Mouse (Mus musculus) granulocyte monocyte progenitor cell, adult 5-6 weeks (primary cell): ENCODE measurements around the gene Wdr37. TPM values are rescaled to one million over a fixed set of nuclear protein-coding genes. Genes with fewer than 3 reads are reported as not detected.
A peak's percentile ranks its signal among the peaks of the same experiment; 100 is the strongest.
"Not testable (repeated sequence)": the region's sequence is repeated elsewhere in the genome, so short reads cannot be mapped to it uniquely, and the experiment has no call there.

Experiments
- ATAC-seq: replicated peaks from 2 replicates; pipeline ENCODE4 v1.8.0; 2016; ENCODE audit warnings: mild to moderate bottlenecking, moderate TSS enrichment, inconsistent platforms; ENCODE audit not compliant: poor library complexity, severe bottlenecking
- total RNA-seq, 2 experiments: library from RNA; stranded (forward) in 1 of 2; stranded (reverse) in 1 of 2; fragments of 200-712, 200-1000 nt in 1 of 2; fragments of >200 nt in 1 of 2; fragmentation: Nextera tagmentation in 1 of 2; gene quantifications; 2 replicates each; pipeline ENCODE4 v1.2.3; 2014 to 2017

Gene Wdr37
- 23.9 and 28.5 TPM in 2 replicates for total RNA-seq (2014; fragmentation: Nextera tagmentation)
- 18.9 and 20.7 TPM in 2 replicates for total RNA-seq (2017)

DNA sequence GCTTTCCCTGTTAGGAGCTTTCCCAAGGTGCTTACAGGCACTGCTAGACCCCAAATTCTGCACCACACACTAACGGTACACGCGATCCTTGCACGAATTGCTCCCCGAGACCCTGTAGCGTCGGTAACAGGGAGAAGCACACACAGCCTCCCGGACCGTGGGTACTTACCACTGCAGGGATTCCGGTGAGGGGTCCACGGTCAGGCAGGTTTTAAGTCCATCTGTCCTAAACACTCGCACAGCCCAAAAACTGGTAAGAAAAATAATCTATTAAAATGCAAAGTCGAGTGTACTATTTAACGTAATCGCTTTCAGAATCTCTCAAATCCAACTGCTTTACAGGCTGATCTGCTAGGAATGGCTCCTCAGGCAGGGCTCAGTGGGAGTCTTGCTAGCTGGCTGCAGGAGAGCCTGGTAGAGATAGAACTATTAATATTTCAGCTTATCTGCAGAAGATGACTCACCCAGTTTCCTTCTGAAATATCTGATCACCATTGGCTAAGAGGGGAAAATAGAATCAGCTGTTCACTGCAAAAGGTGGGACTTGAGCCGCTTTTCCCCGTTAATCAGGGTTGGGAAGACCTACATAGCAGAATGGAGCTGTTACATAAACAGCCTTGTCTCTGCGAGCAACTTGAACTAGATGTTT is at the start of gene Wdr37:
TSS of gene Wdr37 (minus strand) at position 596 of the 649 bp plus-strand sequence.
- no peak for ATAC-seq

DNA sequence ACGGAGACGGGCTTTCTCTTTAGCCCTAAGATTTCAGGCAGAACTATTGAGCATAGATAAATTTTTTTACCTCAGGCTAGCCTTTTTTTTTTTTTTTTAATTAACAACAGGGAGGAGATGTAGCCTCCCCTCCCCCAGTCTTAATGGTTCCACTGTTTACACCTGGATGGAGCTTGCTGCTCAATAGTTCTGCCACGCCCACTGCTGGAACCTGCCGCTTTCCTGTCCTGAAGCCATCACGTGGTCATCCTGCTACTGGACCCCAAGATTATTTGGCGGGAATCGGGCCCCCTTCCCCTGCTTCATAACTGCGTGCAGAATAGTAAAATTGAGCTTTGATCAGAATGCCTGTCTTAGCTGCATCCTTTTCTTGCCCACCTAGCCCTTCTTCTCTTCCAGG is 42.2 kb upstream of the Wdr37 start:
- ATAC-seq: not testable (repeated sequence)

DNA sequence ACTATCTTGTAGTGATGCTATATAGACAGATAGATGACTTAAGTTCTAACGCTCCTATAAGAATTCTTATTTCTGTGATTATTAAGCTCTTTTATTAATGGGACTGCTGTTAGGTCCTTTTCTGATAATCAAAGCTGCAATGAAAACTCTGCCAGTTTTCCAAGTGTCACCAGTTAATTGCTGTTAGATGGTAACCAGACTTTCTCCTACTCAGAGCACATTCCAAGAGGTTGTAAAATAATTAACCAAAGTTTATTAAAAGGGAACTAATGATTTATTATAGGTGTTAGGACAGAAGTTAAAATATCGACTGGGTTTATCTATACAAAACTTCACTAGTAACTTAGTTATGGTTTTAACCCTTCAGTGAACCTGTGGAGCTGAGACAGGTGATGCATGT is 34.3 kb upstream of the Wdr37 start:
- ATAC-seq: not testable (repeated sequence)

DNA sequence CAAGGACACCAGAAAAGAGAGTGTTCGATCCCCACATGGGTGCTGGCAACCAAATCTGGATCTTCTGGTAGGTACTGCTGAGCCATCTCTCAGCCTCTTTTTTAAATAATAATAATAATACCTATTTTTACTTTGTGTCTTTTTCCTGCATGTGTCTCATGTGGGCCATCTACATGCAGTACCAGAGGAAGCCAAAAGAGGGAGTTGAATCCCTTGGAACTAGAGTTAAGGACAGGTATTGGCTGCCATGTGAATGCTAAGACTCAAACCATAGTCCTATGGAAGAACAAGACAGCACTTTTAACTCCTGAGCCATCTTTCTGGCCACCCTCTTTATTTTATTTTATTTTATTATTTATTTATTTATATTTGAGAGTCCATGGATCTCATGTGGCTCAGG is 16.9 kb upstream of the Wdr37 start:
- no peak for ATAC-seq

DNA sequence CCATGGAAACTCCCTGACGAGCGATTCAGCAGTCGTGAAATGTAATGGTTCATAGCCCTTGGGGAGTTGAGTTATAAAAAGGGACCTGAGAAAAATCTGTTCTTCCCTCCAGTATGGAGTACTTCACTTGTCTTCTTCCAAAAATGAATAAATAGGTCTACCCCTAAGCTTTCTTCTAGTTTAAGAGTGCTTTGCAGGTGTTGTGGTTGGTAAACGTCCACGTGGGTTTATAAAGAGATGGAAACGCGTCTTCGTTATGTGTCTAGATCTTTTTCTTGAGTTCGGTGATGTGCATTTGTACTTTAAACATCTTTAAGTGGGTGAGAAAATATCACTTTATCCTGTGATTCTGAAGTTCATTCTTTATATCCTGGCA is 14.5 kb upstream of the Wdr37 start:
- ATAC-seq: no peak

DNA sequence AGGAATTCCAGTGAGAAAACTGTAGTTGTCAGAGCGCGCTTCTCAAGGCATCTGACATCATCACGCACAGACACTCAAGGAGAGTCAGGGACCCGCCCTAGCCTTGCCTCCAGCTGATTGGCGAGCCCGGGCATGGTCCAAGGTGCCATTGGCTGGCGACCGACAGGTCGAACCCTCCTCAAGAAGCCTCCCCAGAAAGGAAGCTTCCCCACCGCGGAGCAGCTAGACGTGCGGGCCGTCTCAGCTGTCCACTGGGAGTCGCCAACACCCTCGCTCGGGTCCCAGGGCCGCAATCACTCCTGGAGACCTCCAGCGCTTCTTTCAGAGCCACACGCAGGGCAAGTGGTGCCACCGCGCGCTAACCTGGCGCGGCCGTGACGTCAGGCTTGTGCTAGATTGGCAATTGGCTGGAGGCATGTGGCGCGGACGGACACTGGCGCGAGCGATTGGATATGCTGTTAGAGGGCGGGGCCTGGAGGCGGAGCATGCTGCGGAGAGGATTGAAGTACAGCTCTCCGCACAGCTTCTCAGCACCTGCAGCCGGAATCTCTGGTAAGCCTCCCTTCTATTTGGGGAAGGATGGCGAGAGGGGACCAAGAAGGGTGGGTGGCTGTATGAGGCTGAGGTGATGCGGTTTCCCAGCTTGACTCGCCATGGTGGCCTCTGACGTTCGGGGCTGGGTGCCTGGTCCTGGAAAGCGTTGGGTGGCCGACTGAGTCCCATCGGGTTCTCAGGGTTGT is 13.9 kb upstream of the Wdr37 start, which contains the start of gene Idi1:
TSS of gene Idi1 (plus strand) at position 57 of the 740 bp plus-strand sequence.
- ATAC-seq: peak; percentile 92

DNA sequence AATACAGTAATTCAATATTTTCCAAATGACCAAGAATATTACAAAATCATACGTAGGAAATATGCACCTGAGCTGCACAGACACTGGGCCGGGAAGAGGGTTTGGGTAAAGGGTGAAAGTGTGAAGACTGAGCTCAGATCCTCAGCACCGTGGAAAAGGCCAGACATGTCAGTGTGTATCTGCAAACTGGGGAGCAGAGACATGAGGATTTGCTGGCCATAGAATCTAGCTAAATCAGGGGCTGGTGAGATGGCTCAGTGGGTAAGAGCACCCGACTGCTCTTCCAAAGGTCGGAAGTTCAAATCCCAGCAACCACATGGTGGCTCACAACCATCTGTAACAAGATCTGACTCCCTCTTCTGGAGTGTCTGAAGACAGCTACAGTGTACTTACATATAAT is 12.2 kb upstream of the Wdr37 start:
- ATAC-seq: not testable (repeated sequence)

DNA sequence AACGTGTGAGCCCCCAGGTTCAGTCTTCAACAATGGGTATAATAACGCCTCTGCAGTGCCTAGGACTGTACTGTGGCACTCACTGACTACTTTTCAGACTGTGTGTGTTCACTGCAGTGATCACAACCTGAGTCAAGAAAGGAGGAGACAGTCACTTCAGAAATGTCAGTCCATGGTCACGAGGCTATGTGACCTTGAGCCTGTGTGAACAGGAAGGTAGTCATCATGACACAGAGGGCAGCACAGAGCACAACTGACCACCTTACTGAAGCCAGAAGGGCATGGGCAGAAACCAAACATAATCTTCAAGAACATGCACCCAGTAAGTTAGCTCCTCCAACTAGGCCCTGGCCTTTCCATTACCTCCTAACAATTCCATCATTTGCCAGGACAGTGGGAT is 9.9 kb upstream of the Wdr37 start:
- ATAC-seq: no peak

DNA sequence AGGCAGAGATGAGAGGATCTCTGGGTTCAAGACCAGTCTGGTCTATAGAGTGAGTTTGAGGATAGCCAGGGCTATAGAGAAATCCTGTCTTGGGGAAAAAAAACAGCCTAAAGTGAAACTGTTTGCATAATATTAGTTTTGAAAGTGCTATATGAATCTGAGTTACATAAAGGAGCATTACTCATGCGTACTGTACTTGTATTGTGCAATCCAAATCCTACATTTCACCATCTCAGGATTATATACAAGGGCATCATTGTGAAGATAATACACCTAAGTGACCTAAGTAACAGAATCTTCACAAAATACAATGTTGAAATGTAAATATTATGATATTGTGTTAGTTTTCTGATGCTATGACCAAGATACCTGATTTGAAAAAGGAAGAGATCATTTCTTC is 2.1 kb upstream of the Wdr37 start:
- peak; percentile 45 for ATAC-seq

DNA sequence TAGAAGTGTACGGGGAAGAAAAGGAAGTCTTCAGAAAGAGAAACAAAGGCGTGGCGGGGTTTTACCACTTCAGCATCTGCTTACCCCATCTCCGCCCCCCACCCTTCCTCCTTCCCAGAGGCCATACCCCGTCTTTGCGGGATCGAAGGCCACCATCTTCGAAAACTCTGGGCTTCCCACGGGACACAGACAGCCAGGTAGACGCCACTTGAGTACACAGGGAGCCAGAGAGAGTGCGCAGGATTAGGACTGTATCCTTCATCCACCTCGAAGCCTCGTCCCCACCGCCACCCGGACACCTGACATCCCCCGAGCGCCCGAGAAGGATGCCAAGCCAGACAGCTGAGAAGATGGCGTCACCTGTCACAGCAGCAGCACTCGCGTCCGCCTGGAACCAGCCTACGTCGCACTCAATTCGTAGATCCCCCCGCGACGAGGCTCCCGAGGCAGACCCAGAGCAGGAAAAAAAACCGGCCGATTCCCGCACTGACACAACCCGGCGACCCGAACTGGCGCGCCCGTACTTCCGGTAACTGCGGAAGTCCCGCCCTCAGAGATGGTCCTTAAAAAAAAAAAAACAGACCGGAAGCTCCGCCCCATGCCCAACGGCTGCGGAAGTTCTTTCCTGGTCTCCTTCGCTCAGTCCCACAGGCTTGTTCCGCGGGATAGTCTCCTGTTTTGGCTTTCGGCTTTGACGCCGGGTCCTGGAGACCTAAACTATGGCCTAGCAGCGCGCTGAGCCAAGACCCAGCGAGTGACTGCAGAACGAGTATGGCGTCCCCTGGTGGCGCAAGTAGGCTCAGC is 997 bp downstream of the Wdr37 start:
- ATAC-seq: peak; percentile 67

DNA sequence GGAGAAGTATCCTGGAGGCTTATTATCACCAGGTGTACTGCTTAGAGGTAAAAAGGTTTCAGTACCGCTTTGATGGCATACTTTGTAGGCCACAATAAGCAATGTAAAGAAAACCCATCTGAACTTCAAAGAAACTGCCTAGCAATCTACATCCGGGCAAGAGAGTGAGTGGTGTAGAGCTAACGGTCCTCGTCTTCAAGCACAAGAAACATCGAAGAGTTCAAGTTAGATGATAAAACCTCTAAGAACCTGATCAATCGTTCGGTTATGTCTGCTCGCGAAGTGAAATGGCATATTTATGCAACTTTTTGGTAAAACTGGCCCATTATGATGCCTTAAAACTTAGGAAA is 1.6 kb downstream of the Wdr37 start:
- ATAC-seq: no peak

DNA sequence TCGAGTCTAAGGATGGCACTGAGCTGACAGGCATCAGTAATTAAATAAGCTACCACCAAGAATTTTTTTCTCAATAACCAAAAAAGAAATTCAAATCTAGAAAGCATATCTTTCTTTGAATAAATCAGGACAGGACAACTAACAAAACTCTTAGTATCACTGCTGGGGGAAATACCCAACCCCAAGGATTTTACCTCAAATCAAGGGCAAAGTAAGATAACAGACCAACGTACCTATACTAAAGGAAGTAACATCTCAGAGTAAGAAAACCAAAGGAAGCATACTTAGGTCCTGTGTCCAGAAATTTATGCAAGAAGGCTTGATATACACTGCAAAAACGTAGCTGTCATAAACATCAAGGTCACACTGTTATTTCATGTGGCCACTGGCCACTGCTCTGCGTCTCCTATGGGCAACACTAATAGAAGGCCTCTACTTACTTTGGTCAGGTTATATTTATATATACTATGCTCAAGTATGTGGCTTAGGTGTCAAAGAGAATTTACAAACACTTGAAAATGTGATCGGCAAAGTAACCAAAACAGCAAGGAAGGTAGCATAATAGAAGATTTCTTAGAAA is 2.0 kb downstream of the Wdr37 start:
- ATAC-seq: no peak

DNA sequence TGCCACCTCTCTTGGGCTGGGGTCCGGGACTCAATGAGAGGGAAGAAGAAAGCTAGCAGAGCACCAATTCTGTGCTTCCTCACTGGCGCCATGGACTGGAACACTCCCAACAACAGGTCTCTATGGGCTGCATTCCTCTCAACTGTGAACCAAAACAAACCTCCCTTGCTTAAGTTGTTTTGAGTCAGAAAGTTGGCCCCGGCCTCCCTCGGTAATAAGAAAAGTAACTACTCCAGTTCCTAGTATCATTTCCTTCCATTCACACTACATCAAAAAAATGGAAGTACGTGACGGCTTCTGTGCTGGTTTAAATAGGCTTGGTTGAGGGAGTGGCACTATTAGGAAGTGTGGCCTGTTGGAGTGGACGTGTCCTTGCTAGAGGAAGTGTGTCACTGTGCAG is 5.1 kb downstream of the Wdr37 start:
- ATAC-seq: peak; percentile 18

DNA sequence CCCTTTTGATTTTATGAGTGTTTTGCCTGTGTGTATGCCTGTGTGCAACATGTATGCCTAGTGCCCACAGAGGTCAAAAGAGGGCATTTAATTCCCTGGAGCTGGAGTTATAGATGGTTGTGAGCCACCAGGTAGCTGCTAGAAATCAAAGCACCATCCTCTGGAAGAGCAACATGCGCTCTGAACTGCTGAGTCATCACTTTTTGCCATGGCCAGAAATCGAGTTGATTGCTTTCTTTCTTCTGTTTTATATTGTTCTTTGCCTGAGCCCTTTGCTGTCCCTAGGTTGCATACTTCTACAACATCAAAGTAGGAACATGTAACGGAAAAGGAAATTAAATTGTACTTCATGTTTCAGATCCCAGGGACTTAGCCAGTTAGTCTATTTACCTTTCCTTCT is 6.7 kb downstream of the Wdr37 start:
- no peak for ATAC-seq

DNA sequence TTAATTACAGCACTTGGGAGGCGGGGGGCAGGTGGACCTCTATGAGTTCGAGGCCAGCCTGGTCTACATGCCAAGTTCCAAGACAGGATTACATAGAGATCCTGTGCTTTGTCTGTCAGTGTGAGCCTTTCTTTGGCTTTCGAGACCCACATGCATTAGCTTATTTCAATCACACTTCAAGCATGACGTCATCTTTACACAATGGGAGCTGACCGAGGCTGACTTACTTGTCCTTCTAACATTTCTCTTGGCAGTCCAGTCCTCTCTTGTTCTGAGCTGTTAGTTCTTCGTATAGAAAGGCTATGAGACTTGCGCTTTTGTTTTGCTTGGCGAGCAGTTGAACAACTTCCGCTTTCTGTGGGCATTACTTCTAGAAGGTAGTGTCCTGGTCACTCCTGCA is 10.8 kb downstream of the Wdr37 start:
- no peak for ATAC-seq

DNA sequence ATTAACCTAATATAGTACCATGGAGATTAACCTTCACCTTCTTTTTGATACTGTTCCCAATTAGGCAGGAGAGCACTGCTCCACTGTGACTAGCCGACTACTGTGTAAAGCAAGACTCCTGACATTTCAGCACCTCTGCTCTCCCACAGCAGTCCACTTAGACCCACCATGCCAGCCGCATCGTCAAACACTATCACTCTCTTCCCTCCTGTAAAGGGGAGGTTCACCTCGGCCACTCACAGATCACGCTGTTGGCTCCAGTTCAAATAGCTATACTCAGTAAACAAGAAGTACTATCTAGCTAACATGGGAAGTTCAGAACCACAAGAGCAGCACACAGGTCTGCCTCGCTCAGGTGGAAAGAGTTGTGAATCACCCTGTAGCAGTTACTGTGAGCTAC is 13.3 kb downstream of the Wdr37 start:
- no peak for ATAC-seq

DNA sequence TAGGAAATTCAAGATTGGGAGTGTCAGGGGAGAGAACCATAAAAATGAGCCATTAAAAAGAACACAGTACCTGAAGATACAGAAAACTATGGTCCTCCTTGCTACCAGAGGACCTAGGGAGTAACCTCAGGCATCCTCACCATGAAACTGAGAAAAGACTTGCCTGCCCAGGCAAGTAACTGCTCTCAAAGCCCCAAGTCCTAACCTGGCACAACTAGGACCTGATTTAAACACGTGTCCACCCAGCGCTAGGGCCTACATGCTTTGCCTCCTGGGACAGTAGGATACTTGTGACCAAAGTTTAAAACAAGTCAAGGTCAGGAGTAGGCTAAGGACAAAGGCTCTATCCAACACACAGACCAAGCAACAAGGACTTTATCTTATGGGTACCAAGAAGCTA is 16.9 kb downstream of the Wdr37 start:
- no peak for ATAC-seq

DNA sequence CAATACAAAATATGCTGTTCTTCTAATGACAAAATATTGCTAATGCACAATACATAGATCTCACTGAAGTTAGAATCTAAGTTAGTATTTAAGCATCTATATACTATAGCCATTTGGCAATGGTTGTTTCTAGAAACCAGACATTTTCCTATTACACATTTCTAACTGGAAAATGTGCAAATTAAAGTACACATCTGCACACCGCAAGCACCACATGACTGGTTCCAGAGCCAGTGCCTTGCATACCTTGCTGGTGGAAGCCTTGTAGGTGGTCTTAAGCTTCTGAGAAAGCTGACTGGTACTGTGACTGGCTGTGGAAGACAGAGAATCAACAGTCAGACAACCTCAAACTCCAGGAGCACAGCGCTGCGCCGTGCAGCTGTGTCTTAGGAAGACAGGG is 18.3 kb downstream of the Wdr37 start:
- ATAC-seq: no peak

DNA sequence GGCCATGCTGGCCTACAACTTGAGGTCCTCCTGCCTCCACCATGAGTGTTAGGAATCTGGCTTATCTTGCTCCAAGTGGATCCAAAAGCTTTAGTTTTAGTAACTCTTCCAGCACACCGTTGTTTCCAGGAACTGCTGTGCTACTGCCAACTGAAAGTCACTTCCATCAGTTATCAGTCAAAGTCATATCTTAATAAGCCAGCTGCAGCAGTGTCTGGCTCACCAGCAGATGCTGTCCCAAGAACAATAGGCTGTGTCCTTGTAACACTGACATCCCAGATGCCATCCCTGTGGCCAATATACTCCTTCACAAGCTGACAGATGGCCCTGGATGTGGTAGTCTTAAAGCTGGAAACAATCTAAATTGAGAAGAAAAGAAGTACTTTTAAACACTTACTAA is 22.4 kb downstream of the Wdr37 start:
- ATAC-seq: no peak

DNA sequence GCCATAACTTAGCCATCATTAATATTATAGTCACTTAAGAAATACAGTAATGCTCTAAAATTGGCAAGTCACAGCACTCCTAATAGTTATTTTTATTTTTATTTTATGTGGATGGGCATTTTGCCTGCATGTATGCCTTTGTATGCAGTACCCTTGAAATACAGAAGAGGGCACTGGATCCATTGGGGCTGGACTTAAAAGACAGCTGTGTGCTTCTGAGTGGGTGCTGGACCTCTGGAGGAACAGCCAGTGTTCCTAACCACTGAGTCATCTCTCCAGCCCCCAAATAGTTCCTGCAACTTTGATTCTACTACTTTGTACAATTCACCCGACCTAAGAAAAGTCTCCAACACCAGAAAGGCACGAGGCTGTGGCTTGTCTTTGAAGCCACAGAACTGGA is 24.0 kb downstream of the Wdr37 start:
- peak; percentile 83 for ATAC-seq

DNA sequence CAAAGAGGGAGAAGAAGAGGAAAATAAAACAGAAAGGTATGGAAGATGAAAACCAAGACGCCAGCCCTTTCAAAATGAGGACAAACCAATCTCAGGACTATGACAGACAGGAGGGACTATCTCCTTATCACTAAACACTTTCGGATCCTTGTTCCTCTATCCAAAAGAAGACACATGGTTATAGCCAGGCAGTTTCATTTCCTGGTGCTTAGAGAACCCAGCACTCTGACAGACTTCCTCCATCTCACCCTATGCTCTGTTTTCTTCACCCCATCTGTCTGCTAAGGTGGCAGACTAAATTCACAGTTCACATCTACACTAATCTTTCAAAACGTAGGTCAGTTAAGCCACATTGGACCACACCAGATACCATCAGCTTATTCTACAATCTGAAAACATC is 29.4 kb downstream of the Wdr37 start:
- ATAC-seq: peak; percentile 98
